In genomic region chr9:70356254-70356653, GRCm38 (mm10) we compare ENCODE assay signal across 17 mouse cellular contexts.
DNase-seq lines count a peak whose midpoint lies in the region; ATAC-seq and TF ChIP-seq lines count a peak whose summit lies in the region.
"Had no signal": no experiment of that assay in that cellular context is flagged by ENCODE, and none has a peak within 500 bp of the region (broad histone marks: within the 10 kb centered on the region; RNA-seq: fewer than 3 reads in every experiment).

No protein-coding gene starts in this region.

- peaks cover 21% of the 10 kb centered on the region for H3K36me3 ChIP-seq in liver, postnatal 0 days (replicated peaks; ENCODE audit: insufficient read depth, low read length)
- H3K36me3 ChIP-seq in liver, embryonic 11.5 days (ENCODE audit: control insufficient read depth, insufficient read depth, low read length), result no peaks in the 10 kb centered on the region
- peaks cover 58% of the 10 kb centered on the region for H3K36me3 ChIP-seq in embryonic facial prominence, embryonic 14.5 days (ENCODE audit: control insufficient read depth, insufficient read depth, low read length)
- H3K36me3 ChIP-seq in midbrain, embryonic 11.5 days (ENCODE audit: control insufficient read depth, insufficient read depth, low read length), result peaks cover 3% of the 10 kb centered on the region; the same call in 1 of the 2 replicates

- TF ChIP-seq CTCF in liver, postnatal 0 days (IDR thresholded peaks at IDR 0.05; ENCODE audit: low read depth), result no peak

- no peaks in the 10 kb centered on the region for H3K4me1 ChIP-seq in liver, postnatal 0 days (ENCODE audit: insufficient read depth)
- H3K4me1 ChIP-seq in liver, embryonic 11.5 days (replicated peaks; ENCODE audit: control insufficient read depth, insufficient read depth, low read length), result no peaks in the 10 kb centered on the region
- 0 out of 2 replicates have a peak, but pooled peaks cover 9% of the 10 kb centered on the region for H3K4me1 ChIP-seq in embryonic facial prominence, embryonic 14.5 days (ENCODE audit: control insufficient read depth, insufficient read depth, low read length)
- H3K4me1 ChIP-seq in midbrain, embryonic 11.5 days (ENCODE audit: control insufficient read depth, insufficient read depth, low read length), result no peaks in the 10 kb centered on the region
- H3K4me1 ChIP-seq: heart, embryonic 15.5 days; liver, embryonic 13.5 days; midbrain, embryonic 12.5 days had no signal

- no peak for TF ChIP-seq EP300 in liver, postnatal 0 days (IDR thresholded peaks at IDR 0.05; ENCODE audit: low read depth)

- H3K9ac ChIP-seq in liver, postnatal 0 days (replicated peaks), result no peak overlapping the region
- no peak overlapping the region for H3K9ac ChIP-seq in liver, embryonic 11.5 days (ENCODE audit: low read depth, low read length)
- H3K9ac ChIP-seq in embryonic facial prominence, embryonic 14.5 days (ENCODE audit: low read depth, low read length), result no peak overlapping the region
- H3K9ac ChIP-seq in midbrain, embryonic 11.5 days (ENCODE audit: low read length), result no peak overlapping the region
- H3K9ac ChIP-seq: heart, embryonic 15.5 days; hindbrain, embryonic 12.5 days; liver, embryonic 13.5 days; midbrain, embryonic 12.5 days had no signal

- ATAC-seq in liver, postnatal 0 days, result no peak
- ATAC-seq in liver, embryonic 11.5 days (replicated peaks; ENCODE audit: low FRiP score), result no peak
- peak; percentile 42 for ATAC-seq in embryonic facial prominence, embryonic 14.5 days (ENCODE audit: low read depth)
- ATAC-seq in midbrain, embryonic 11.5 days (ENCODE audit: low FRiP score), result no peak

- no peaks in the 10 kb centered on the region for H3K27me3 ChIP-seq in liver, postnatal 0 days (ENCODE audit: insufficient read depth, low read length)
- no peaks in the 10 kb centered on the region for H3K27me3 ChIP-seq in liver, embryonic 11.5 days (replicated peaks; ENCODE audit: control insufficient read depth, insufficient read depth, low read length)
- H3K27me3 ChIP-seq in embryonic facial prominence, embryonic 14.5 days (replicated peaks; ENCODE audit: control insufficient read depth, insufficient read depth, low read length), result no peaks in the 10 kb centered on the region
- no peaks in the 10 kb centered on the region for H3K27me3 ChIP-seq in midbrain, embryonic 11.5 days (ENCODE audit: control insufficient read depth, insufficient read depth, low read length)
- H3K27me3 ChIP-seq: CH12.LX; heart, embryonic 15.5 days; hindbrain, embryonic 12.5 days; liver, embryonic 13.5 days; midbrain, embryonic 12.5 days had no signal

- no peak overlapping the region for H3K27ac ChIP-seq in liver, postnatal 0 days (ENCODE audit: low read depth)
- no peak overlapping the region for H3K27ac ChIP-seq in liver, embryonic 11.5 days (ENCODE audit: low read depth, low read length)
- no peak overlapping the region for H3K27ac ChIP-seq in embryonic facial prominence, embryonic 14.5 days (replicated peaks; ENCODE audit: low read depth, low read length)
- H3K27ac ChIP-seq in midbrain, embryonic 11.5 days (ENCODE audit: low read depth, low read length), result no peak overlapping the region
- H3K27ac ChIP-seq: heart, embryonic 15.5 days; hindbrain, embryonic 12.5 days; liver, embryonic 13.5 days; midbrain, embryonic 12.5 days had no signal

- no peak overlapping the region for H3K4me2 ChIP-seq in liver, postnatal 0 days (ENCODE audit: low read depth, low read length)
- H3K4me2 ChIP-seq in liver, embryonic 11.5 days, result no peak overlapping the region
- no peak overlapping the region for H3K4me2 ChIP-seq in embryonic facial prominence, embryonic 14.5 days (ENCODE audit: low read depth, low read length)
- H3K4me2 ChIP-seq in midbrain, embryonic 11.5 days, result no peak overlapping the region
- H3K4me2 ChIP-seq: heart, embryonic 15.5 days; hindbrain, embryonic 12.5 days; liver, embryonic 13.5 days; midbrain, embryonic 12.5 days had no signal

- DNase-seq in embryo, embryonic 10.5 days (ENCODE audit: low spot score), result peak; percentile 4
- no peak for DNase-seq in embryo, embryonic 9.5 days (ENCODE audit: extremely low spot score)
- peak; percentile 22 for DNase-seq in liver, postnatal 0 days
- no peak for DNase-seq in liver, embryonic 11.5 days (ENCODE audit: low spot score)
- peak; percentile 27 for DNase-seq in embryonic facial prominence, embryonic 14.5 days (ENCODE audit: low spot score)
- peak; percentile 45 for DNase-seq in testis, postnatal 14 days (ENCODE audit: low spot score)
- no peak for DNase-seq in heart, adult 11 months
- DNase-seq in midbrain, embryonic 11.5 days (ENCODE audit: low spot score, missing footprints), result no peak
- DNase-seq: adrenal gland, postnatal 10 days; cerebellum, adult 8-10 months; liver, embryonic 13.5 days; retina, postnatal 1 day; thymus, postnatal 14 days had no signal

- no peaks in the 10 kb centered on the region for H3K9me3 ChIP-seq in liver, postnatal 0 days (ENCODE audit: low read length)
- H3K9me3 ChIP-seq in liver, embryonic 11.5 days (ENCODE audit: control insufficient read depth, low read length), result no peaks in the 10 kb centered on the region
- peaks cover 6% of the 10 kb centered on the region; the same call in 1 of the 2 replicates for H3K9me3 ChIP-seq in embryonic facial prominence, embryonic 14.5 days (ENCODE audit: control insufficient read depth, low read length)
- no peaks in the 10 kb centered on the region; the same call in 1 of the 2 replicates for H3K9me3 ChIP-seq in midbrain, embryonic 11.5 days (ENCODE audit: control insufficient read depth, low read length)
- H3K9me3 ChIP-seq: liver, embryonic 13.5 days had no signal

- no peak overlapping the region for H3K4me3 ChIP-seq in liver, postnatal 0 days (ENCODE audit: low read depth, low read length)
- H3K4me3 ChIP-seq in liver, embryonic 11.5 days (ENCODE audit: low read depth, low read length), result no peak overlapping the region
- H3K4me3 ChIP-seq in embryonic facial prominence, embryonic 14.5 days (ENCODE audit: low read depth, low read length), result no peak overlapping the region
- H3K4me3 ChIP-seq in midbrain, embryonic 11.5 days (ENCODE audit: low read depth, low read length), result no peak overlapping the region
- H3K4me3 ChIP-seq: heart, embryonic 15.5 days; hindbrain, embryonic 12.5 days; liver, embryonic 13.5 days; midbrain, embryonic 12.5 days had no signal

- WGBS in liver, postnatal 0 days (ENCODE audit: insufficient replicate concordance), result 69% methylated on average over 8 of the region's 8 CpGs
- WGBS in liver, embryonic 11.5 days, result 55% methylated on average over 8 of the region's 8 CpGs
- 30% methylated on average over 8 of the region's 8 CpGs for WGBS in embryonic facial prominence, embryonic 14.5 days
- 37% methylated on average over 8 of the region's 8 CpGs for WGBS in midbrain, embryonic 11.5 days

Comparison
In these comparisons a context has a peak if more than half of its experiments do, and no peak if none do; other contexts are left out.
1. DNase-seq: peak in embryo, embryonic 10.5 days (single experiment), liver, postnatal 0 days (single experiment), embryonic facial prominence, embryonic 14.5 days (single experiment) and testis, postnatal 14 days (single experiment); none in embryo, embryonic 9.5 days (single experiment), liver, embryonic 11.5 days (single experiment), heart, adult 11 months (single experiment) and midbrain, embryonic 11.5 days (single experiment).